Mouse (Mus musculus) liver, embryonic 11.5 days (tissue): Measurements from ENCODE around the gene Il17d. TPM values are rescaled to one million over a fixed set of nuclear protein-coding genes. Genes with fewer than 3 reads are reported as not detected.
A peak's percentile ranks its signal among the peaks of the same experiment; 100 is the strongest.

Experiments used
- ATAC-seq: fragments of 200-750 bp; cut with Nextera tagmentation; replicated peaks from 2 replicates; pipeline ENCODE4 v1.8.0; 2017; ENCODE audit warnings: moderate number of reproducible peaks, mild to moderate bottlenecking, moderate TSS enrichment, moderate library complexity; ENCODE audit not compliant: low FRiP score
- DNase-seq: peaks from one replicate; pipeline ENCODE4 v3.0.0-alpha.2; 2017; ENCODE audit warnings: low spot score
- H3K27ac ChIP-seq: fragments of 300-500 bp; sonication (generic); 2 replicates; pipeline ENCODE4 v1.5.1; 2014; ENCODE audit warnings: mild to moderate bottlenecking, low read depth, low read length, control low read depth
- H3K27me3 ChIP-seq: fragments of 300-500 bp; sonication (generic); replicated peaks from 2 replicates; pipeline ENCODE4 v1.6.1; 2014; ENCODE audit warnings: low read length, mixed read lengths; ENCODE audit not compliant: control insufficient read depth, insufficient read depth
- H3K36me3 ChIP-seq: fragments of 300-500 bp; sonication (generic); 2 replicates; pipeline ENCODE4 v1.6.1; 2014; ENCODE audit warnings: mild to moderate bottlenecking, low read length, moderate library complexity, mixed read lengths; ENCODE audit not compliant: control insufficient read depth, insufficient read depth
- H3K4me1 ChIP-seq: fragments of 300-500 bp; sonication (generic); replicated peaks from 2 replicates; pipeline ENCODE4 v1.6.1; 2014; ENCODE audit warnings: low read length, mixed read lengths; ENCODE audit not compliant: control insufficient read depth, insufficient read depth
- H3K4me2 ChIP-seq: fragments of 300-500 bp; sonication (generic); 2 replicates; pipeline ENCODE4 v1.6.1; 2014; ENCODE audit warnings: mild to moderate bottlenecking, control low read depth, moderate library complexity
- H3K4me3 ChIP-seq: fragments of 300-500 bp; sonication (generic); 2 replicates; pipeline ENCODE4 v1.5.1; 2014; ENCODE audit warnings: low read depth, low read length, control low read depth
- H3K9ac ChIP-seq: fragments of 300-500 bp; sonication (generic); 2 replicates; pipeline ENCODE4 v1.6.1; 2014; ENCODE audit warnings: low read depth, low read length, control low read depth
- H3K9me3 ChIP-seq: fragments of 300-500 bp; sonication (generic); 2 replicates; pipeline ENCODE4 v1.6.1; 2016; ENCODE audit warnings: low read length, inconsistent platforms, mixed read lengths; ENCODE audit not compliant: control insufficient read depth
- WGBS: fragments of 180-500 bp; shearing (Covaris S2); extraction: QIAGEN DNeasy Blood & Tissue Kit; methylation state at CpG from one replicate; pipeline ENCODE4 v1.1.7; 2014; 5-methylcytosine and 5-hydroxymethylcytosine counted together
- polyA plus RNA-seq: library from polyadenylated mRNA; unstranded; fragments of >200 nt; fragmentation: Nextera tagmentation; extraction: Ambion mirVana; gene quantifications from 2 replicates; pipeline ENCODE4 v1.2.1, GENCODE M21; 2014

Gene Il17d
- polyA plus RNA-seq, 1 experiment from 2014 or later, result 0.26 TPM

DNA sequence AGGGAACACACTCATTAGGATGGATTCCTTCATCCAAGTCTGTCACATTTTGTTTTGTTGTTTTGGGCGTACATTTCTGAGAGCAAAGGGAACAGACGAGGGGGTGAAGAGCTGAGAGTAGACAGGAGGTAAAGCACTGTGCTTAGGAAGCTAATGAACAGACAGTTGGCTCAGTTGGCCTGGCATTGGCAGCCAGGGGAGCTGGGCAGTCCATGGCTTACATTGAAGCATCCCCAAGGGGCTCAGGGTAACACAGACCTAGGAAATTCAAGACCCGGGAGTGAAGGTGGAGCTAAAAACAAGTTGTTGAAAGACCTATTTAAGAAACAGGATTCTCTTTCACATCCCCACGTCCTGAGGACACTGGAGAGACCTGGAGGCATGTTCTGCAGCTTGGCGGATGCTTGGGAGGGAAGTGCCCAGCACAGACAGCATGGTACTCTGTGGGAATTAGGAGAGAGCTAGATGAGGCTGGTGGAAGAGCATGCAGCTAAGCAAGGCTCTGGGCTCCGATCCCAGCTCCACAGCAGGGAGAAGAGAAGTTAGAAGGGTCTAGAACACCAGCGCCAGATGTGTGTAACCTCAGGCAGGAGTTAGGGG is 31.0 kb downstream of the Il17d start:
- H3K36me3 ChIP-seq, result no peaks in the 10 kb centered on the region
- H3K9me3 ChIP-seq, result no peaks in the 10 kb centered on the region
- no peaks in the 10 kb centered on the region for H3K4me1 ChIP-seq
- 88% methylated on average over 7 of the region's 7 CpGs for WGBS
- no peaks in the 10 kb centered on the region for H3K27me3 ChIP-seq
- DNase-seq, result no peak
- H3K9ac ChIP-seq, result no peak overlapping the region
- no peak for ATAC-seq
- H3K27ac ChIP-seq, result no peak overlapping the region
- H3K4me3 ChIP-seq, result no peak overlapping the region
- H3K4me2 ChIP-seq, result no peak overlapping the region

- DNase-seq (no peak), ATAC-seq (no peak)
- H3K27ac ChIP-seq, result no peak overlapping the region
- no peaks in the 10 kb centered on the region for H3K36me3 ChIP-seq
- H3K4me1 ChIP-seq, result no peaks in the 10 kb centered on the region
- no peak overlapping the region for H3K4me2 ChIP-seq
- no peaks in the 10 kb centered on the region for H3K9me3 ChIP-seq
- 79% methylated on average over 1 of the region's 1 CpGs for WGBS
- no peak overlapping the region for H3K9ac ChIP-seq
- H3K4me3 ChIP-seq, result no peak overlapping the region
- no peaks in the 10 kb centered on the region for H3K27me3 ChIP-seq
These were observed 32.3 kb downstream of the Il17d start for GRCm38 (mm10) chr14:57556922-57557321.

DNA sequence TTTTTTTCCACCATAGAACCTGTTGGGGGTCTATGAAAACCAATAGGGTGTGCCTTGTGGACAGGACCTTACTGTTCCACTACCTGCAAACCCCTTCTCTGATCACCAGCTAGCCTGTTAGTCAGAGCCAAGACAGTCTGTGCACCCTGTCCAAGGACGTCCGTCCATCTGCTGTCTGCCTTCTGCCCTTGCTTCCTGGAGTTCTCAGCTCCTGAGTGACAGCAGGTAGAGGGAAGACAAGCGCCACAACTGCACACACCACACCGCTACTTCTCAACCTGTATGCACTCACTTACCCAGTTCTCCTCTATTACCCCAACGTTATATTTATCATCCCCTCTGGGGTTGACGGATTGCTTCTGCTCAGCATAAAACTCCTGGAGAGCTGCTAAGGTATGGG is 41.0 kb downstream of the Il17d start:
- H3K4me1 ChIP-seq, result no peaks in the 10 kb centered on the region; the same call in 1 of the 2 replicates
- WGBS, result 88% methylated on average over 6 of the region's 6 CpGs
- DNase-seq, result no peak
- no peak for ATAC-seq
- H3K4me3 ChIP-seq, result no peak overlapping the region
- H3K4me2 ChIP-seq, result no peak overlapping the region
- no peak overlapping the region for H3K9ac ChIP-seq
- H3K36me3 ChIP-seq, result no peaks in the 10 kb centered on the region; the same call in 1 of the 2 replicates
- no peaks in the 10 kb centered on the region for H3K27me3 ChIP-seq
- no peak overlapping the region for H3K27ac ChIP-seq
- no peaks in the 10 kb centered on the region for H3K9me3 ChIP-seq

DNA sequence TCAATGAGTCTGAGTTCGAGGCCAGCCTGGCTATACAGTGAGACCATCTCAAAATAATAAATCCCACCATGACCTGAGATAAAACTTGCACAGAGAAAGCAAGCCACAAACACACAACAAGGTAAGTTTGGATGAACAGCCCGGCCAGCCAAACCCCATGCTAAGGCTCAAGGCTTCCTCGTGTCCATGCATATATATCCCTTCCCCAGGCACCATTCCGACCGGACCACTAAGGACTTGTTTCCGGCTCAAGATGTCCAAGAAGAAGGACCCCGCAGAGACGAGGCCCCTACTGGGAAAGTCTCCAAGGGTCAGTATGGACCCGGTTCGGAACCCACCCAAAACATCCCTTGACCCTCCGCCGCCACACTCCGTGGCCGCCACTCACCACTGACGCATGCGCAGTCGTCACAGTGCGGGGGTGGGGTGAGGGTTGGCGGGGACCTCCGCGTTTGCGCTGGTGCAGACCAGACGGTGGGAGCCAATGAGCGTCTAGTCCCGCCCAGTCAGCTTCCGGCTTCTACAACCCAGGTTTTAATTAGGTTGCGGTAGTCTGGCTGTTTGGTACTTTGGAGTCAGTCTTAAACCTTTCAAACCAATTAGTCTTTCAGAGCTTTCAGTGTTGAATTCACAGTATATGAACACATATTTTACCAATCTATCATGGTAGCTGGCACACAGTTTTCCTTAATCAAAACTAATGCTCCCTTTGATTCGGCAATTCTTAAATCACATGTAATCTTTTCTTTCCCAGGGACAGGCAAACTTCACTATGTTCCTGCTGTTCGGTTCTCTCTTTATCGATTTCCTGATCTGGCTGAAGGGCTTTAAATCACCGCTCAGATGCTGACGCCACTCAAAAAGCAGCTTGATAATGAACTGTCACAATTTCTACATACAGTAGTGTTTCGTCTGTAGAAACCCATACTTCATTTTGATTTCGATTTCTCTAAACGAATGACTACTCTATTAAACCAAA is 46.9 kb downstream of the Il17d start, which contains the start of gene Eef1akmt1:
Gene Eef1akmt1 (minus strand): TSS at position 458 of the 979 bp plus-strand sequence.
- ATAC-seq, result peak; percentile 98
- WGBS, result 7% methylated on average over 35 of the region's 35 CpGs

DNA sequence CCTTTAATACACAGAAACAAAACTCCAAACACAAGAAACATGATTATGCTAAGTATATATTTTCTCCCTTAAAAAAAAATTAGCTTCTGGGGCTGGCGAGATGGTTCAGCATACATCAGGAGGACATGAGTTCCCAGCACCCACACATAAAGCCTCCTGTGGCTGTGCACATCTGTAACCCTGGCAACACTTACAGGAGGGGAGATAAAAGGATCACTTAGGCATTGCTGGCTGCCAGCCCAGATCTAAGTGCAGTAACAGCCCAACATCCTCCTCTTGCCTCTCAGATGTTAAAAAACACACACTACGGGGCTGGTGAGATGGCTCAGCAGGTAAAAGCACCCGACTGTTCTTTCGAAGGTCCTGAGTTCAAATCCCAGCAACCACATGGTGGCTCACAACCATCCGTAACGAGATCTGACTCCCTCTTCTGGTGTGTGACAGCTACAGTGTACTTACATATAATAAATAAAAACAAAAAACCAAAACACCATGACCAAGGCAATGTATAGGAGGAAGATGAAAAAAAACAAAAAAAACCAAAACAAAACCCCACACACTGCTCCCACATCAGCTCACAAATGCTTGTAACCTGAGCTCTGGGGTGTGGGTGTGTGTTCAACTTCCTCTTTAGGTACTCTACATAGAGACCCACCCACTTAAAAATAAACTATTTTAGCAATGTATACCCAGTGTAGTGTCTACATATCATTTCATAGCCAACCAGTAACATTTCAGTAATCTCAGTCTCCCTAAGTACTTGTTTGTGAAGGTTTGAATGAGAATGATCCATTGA is 50.4 kb downstream of the Il17d start:
- no peak overlapping the region for H3K4me2 ChIP-seq
- H3K27me3 ChIP-seq, result no peaks in the 10 kb centered on the region
- 80% methylated on average over 6 of the region's 6 CpGs for WGBS
- no peaks in the 10 kb centered on the region for H3K9me3 ChIP-seq
- DNase-seq (no peak), ATAC-seq (no peak)
- H3K4me1 ChIP-seq, result no peaks in the 10 kb centered on the region; the same call in 1 of the 2 replicates
- H3K36me3 ChIP-seq, result peaks cover 10% of the 10 kb centered on the region
- H3K9ac ChIP-seq, result no peak overlapping the region
- H3K27ac ChIP-seq, result no peak overlapping the region
- H3K4me3 ChIP-seq, result no peak overlapping the region

More for the DNA sequence above, 46.9 kb downstream of the Il17d start, which contains the start of gene Eef1akmt1:
- peak within 1 kb of the TSS; percentile 72 for H3K4me2 ChIP-seq
- peak within 1 kb of the TSS; percentile 79 for H3K9ac ChIP-seq
- H3K27me3 ChIP-seq, result no peaks in the 10 kb centered on the region
- H3K4me3 ChIP-seq, result peak within 1 kb of the TSS; percentile 75
- peaks cover 1% of the 10 kb centered on the region for H3K36me3 ChIP-seq
- no peaks in the 10 kb centered on the region; the same call in 1 of the 2 replicates for H3K4me1 ChIP-seq
- no peaks in the 10 kb centered on the region for H3K9me3 ChIP-seq
- H3K27ac ChIP-seq, result peak within 1 kb of the TSS; percentile 59; the same call in 1 of the 2 replicates
- peak; percentile 93 for DNase-seq

DNA sequence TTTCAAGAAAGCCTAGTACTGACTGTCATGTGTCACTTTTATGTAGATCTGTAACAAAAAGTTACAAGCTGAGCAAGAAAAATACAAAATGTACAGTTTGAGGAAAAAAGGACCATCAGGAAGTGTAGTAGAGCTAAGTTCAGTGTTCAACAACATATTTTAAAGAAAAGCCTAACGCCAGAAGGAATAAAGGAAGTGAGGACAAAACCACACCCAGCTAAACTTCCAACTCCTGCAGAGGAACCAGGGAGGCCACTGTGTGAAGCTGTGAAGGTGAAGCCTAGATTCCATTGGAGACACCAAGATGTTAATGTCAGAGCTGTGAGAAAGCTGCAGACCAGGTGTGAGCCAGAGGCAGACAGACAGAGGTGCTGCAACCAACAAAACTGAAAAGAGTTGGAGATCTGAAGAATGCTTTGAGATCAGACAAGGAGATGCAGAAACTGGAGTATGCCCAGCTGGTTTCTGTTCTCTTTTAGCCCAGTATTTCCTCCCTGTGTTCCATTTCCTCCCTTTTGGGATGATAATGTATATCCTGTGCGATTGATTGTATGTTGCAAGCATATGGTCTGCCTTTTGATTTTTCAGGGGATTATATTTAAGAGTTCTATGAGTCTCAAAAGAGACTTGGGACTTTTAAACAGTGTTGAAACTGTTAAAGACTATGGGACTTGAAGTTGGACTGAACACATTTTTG is 51.9 kb downstream of the Il17d start:
- H3K36me3 ChIP-seq, result peaks cover 10% of the 10 kb centered on the region
- 84% methylated on average over 2 of the region's 2 CpGs for WGBS
- no peak overlapping the region for H3K4me2 ChIP-seq
- no peaks in the 10 kb centered on the region for H3K27me3 ChIP-seq
- H3K9ac ChIP-seq, result no peak overlapping the region
- no peak for ATAC-seq
- no peaks in the 10 kb centered on the region for H3K9me3 ChIP-seq
- no peak for DNase-seq
- H3K27ac ChIP-seq, result no peak overlapping the region
- H3K4me1 ChIP-seq, result no peaks in the 10 kb centered on the region
- no peak overlapping the region for H3K4me3 ChIP-seq

DNA sequence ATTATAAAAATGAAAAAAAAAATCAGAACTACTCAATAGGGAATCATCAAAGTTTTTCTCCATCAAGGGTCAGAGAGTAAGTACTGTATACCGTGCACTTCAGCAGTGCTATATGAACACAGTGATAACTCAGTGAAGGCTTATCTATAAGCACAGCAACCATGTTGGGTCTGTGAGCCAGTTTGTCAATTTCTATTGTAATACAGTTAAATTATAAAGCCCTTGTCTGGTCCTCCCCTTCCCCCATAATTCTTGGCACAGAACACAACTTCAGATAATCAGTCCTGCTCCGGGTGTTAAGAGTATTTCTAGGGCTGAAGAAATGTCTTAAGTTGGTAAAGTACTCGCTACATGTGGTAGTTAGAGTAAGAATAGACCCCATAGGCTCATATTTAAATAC is 67.3 kb downstream of the Il17d start:
- Histone ChIP-seq H3K4me1 (no peaks in the 10 kb centered on the region), H3K9me3 (no peaks in the 10 kb centered on the region), H3K4me2 (no peak overlapping the region), H3K27ac (no peak overlapping the region), H3K27me3 (no peaks in the 10 kb centered on the region), H3K4me3 (no peak overlapping the region), H3K36me3 (peaks cover 34% of the 10 kb centered on the region), H3K9ac (no peak overlapping the region)
- no peak for ATAC-seq
- no peak for DNase-seq
- WGBS, result 81% methylated on average over 3 of the region's 3 CpGs
